8 mouse cellular contexts compared by ENCODE assay signal in the genomic region with DNA sequence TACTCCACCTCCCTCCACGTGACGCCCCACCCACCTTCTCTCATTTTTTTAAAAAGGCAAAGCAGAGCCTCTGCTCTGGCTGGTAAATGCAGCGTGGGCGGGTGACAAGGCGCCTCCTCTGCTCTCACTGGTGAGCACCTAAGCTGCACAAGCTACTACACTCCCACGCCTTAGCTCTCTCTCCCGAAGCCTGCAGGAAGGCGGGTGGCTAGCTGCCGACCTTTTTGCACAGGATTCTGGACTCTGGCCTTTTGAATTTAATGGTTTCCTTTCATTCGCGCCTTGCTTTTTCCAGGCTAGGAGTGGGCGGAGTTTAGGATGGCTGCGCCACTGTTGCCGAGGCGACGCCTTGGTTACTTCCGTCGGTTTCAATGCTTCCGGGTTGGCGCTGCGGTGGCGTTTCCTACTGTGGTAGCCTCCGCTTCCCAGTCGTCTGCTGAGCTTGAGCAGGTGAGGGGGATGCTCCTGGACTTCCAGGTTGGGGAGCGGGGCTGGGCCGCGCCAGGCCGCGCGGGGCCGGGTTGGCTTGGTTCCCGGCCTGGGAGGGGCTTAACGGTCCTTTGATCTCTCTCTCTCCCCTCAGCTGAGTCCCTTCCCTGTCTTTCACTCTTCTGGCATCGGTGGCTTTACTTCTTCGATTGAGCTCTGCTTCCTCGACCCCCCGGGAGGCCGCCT. TPM values are rescaled to one million over a fixed set of nuclear protein-coding genes. Genes with fewer than 3 reads are reported as not detected.
DNase-seq lines count a peak whose midpoint lies in the region; ATAC-seq and TF ChIP-seq lines count a peak whose summit lies in the region.

Gene Slc25a14, plus strand, starts transcription at position 35 of the 675 bp plus-strand sequence.

- peak within 1 kb of the TSS; percentile 67 for H3K9ac ChIP-seq in forebrain, embryonic 13.5 days
- H3K9ac ChIP-seq in neural tube, embryonic 15.5 days (replicated peaks): peak within 1 kb of the TSS; percentile 54

- H3K9me3 ChIP-seq in E14TG2a.4 (ENCODE audit: low read length): no peaks in the 10 kb centered on the region
- no peaks in the 10 kb centered on the region for H3K9me3 ChIP-seq in forebrain, embryonic 13.5 days (replicated peaks)
- H3K9me3 ChIP-seq in neural tube, embryonic 15.5 days (replicated peaks): no peaks in the 10 kb centered on the region

- no peaks in the 10 kb centered on the region for H3K36me3 ChIP-seq in E14TG2a.4 (ENCODE audit: insufficient read depth, low read length)
- no peaks in the 10 kb centered on the region for H3K36me3 ChIP-seq in forebrain, embryonic 13.5 days (ENCODE audit: poor library complexity, severe bottlenecking)
- H3K36me3 ChIP-seq in neural tube, embryonic 15.5 days: no peaks in the 10 kb centered on the region

- peak; percentile 80 to 84 for DNase-seq in heart, postnatal 10 days
- peak; percentile 79 for DNase-seq in layer of hippocampus, adult 11-12 months (ENCODE audit: low spot score)
- DNase-seq in lung, adult 18-20 months: peak; percentile 81 to 82
- DNase-seq in testis, postnatal 14 days (ENCODE audit: low spot score): peak; percentile 81

- no peaks in the 10 kb centered on the region for H3K27me3 ChIP-seq in E14TG2a.4 (ENCODE audit: insufficient read depth, low read length)
- no peaks in the 10 kb centered on the region for H3K27me3 ChIP-seq in forebrain, embryonic 13.5 days
- no peaks in the 10 kb centered on the region for H3K27me3 ChIP-seq in neural tube, embryonic 15.5 days (replicated peaks)

- peak within 1 kb of the TSS; percentile 61 for H3K4me2 ChIP-seq in forebrain, embryonic 13.5 days
- H3K4me2 ChIP-seq in neural tube, embryonic 15.5 days: peak within 1 kb of the TSS; percentile 53

- 20% methylated on average over 38 of the region's 38 CpGs for WGBS in forebrain, embryonic 13.5 days
- 21% methylated on average over 36 of the region's 38 CpGs for WGBS in neural tube, embryonic 15.5 days

- TF ChIP-seq CTCF in E14TG2a.4 (conservative IDR thresholded peaks at IDR 0.05; ENCODE audit: low read length): no peak

- H3K4me1 ChIP-seq in E14TG2a.4 (replicated peaks; ENCODE audit: low read depth, low read length): peaks cover 7% of the 10 kb centered on the region; the same call in 1 of the 2 replicates
- H3K4me1 ChIP-seq in forebrain, embryonic 13.5 days: peaks cover 4% of the 10 kb centered on the region; the same call in 1 of the 2 replicates
- peaks cover 4% of the 10 kb centered on the region for H3K4me1 ChIP-seq in neural tube, embryonic 15.5 days

- peak within 1 kb of the TSS; percentile 81 for H3K4me3 ChIP-seq in E14TG2a.4 (replicated peaks; ENCODE audit: low read length)
- H3K4me3 ChIP-seq in forebrain, embryonic 13.5 days: peak within 1 kb of the TSS; percentile 54
- peak within 1 kb of the TSS; percentile 54 for H3K4me3 ChIP-seq in neural tube, embryonic 15.5 days (replicated peaks)

- intact Hi-C loops in heart, postnatal 10 days (cut with DNase I): no loop called here

- ATAC-seq in cerebellum, adult (ENCODE audit: insufficient number of reproducible peaks, low FRiP score, low TSS enrichment): peak; percentile 100
- ATAC-seq in forebrain, embryonic 13.5 days: peak; percentile 98
- ATAC-seq in neural tube, embryonic 15.5 days (ENCODE audit: low FRiP score): peak; percentile 98

- H3K27ac ChIP-seq in forebrain, embryonic 13.5 days: peak within 1 kb of the TSS; percentile 73
- H3K27ac ChIP-seq in neural tube, embryonic 15.5 days (replicated peaks): peak within 1 kb of the TSS; percentile 89

RNA-seq across cellular contexts. Expression of gene Slc25a14, which starts in this region (rescaled TPM):
- polyA plus RNA-seq in forebrain, embryonic 13.5 days (2015; fragmentation: Nextera tagmentation; extraction: Ambion mirVana): 41.0 and 42.5 TPM in 2 replicates
- total RNA-seq in heart, postnatal 10 days (2021): 1 to 10 TPM; 2.5 to 3.3 TPM
- 35.6 and 40.8 TPM in 2 replicates for polyA plus RNA-seq in neural tube, embryonic 15.5 days (2015; fragmentation: Nextera tagmentation; extraction: Ambion mirVana)

Comparison
In these comparisons a context has a peak if more than half of its experiments do, and no peak if none do; other contexts are left out.
1. Peak in every context shown above with its lines: DNase-seq, ATAC-seq, H3K4me3 ChIP-seq and H3K27ac ChIP-seq.